Mouse (Mus musculus) hindbrain, embryonic 12.5 days (tissue): ENCODE data around the gene Gatm. TPM values are rescaled to one million over a fixed set of nuclear protein-coding genes. Genes with fewer than 3 reads are reported as not detected.

Experiments used
- ATAC-seq: fragments of 200-750 bp; cut with Nextera tagmentation; 2 replicates; pipeline ENCODE4 v1.8.0; 2017; ENCODE audit warnings: moderate TSS enrichment; ENCODE audit not compliant: low FRiP score
- H3K27ac ChIP-seq: fragments of 300-500 bp; sonication (generic); 2 replicates; pipeline ENCODE4 v1.5.1; 2016; ENCODE audit warnings: mild to moderate bottlenecking
- H3K27me3 ChIP-seq: fragments of 300-500 bp; sonication (generic); 2 replicates; pipeline ENCODE4 v1.6.1; 2016; ENCODE audit warnings: mild to moderate bottlenecking
- H3K36me3 ChIP-seq: fragments of 300-500 bp; sonication (generic); 2 replicates; pipeline ENCODE4 v1.6.1; 2016; ENCODE audit warnings: mild to moderate bottlenecking
- H3K4me1 ChIP-seq: fragments of 300-500 bp; sonication (generic); 2 replicates; pipeline ENCODE4 v1.6.1; 2016
- H3K4me2 ChIP-seq: fragments of 300-500 bp; sonication (generic); replicated peaks from 2 replicates; pipeline ENCODE4 v1.6.1; 2016; ENCODE audit warnings: mild to moderate bottlenecking
- H3K4me3 ChIP-seq: fragments of 300-500 bp; sonication (generic); 2 replicates; pipeline ENCODE4 v1.5.1; 2016; ENCODE audit warnings: mild to moderate bottlenecking
- H3K9ac ChIP-seq: fragments of 300-500 bp; sonication (generic); 2 replicates; pipeline ENCODE4 v1.6.1; 2016; ENCODE audit warnings: mild to moderate bottlenecking, moderate library complexity
- H3K9me3 ChIP-seq: fragments of 300-500 bp; sonication (generic); replicated peaks from 2 replicates; pipeline ENCODE4 v1.6.1; 2016; ENCODE audit warnings: mild to moderate bottlenecking
- WGBS: fragments of 180-500 bp; shearing (Covaris S2); methylation state at CpG from one replicate; pipeline ENCODE4 v1.1.7; 2016; 5-methylcytosine and 5-hydroxymethylcytosine counted together
- microRNA counts: library from miRNA; unstranded; fragments of <30 nt; microRNA quantifications from one replicate; lab custom pipeline; 2017
- microRNA-seq: library from miRNA; unstranded; fragments of <30 nt; microRNA quantifications from one replicate; pipeline ENCODE4, GENCODE M21; 2017
- polyA plus RNA-seq: library from polyadenylated mRNA; unstranded; fragments of >200 nt; fragmentation: Nextera tagmentation; extraction: Ambion mirVana; gene quantifications from 2 replicates; pipeline ENCODE4 v1.2.1, GENCODE M21; 2016

The Gatm gene
- polyA plus RNA-seq, 1 experiment from 2014 or later = 18.1 TPM

DNA sequence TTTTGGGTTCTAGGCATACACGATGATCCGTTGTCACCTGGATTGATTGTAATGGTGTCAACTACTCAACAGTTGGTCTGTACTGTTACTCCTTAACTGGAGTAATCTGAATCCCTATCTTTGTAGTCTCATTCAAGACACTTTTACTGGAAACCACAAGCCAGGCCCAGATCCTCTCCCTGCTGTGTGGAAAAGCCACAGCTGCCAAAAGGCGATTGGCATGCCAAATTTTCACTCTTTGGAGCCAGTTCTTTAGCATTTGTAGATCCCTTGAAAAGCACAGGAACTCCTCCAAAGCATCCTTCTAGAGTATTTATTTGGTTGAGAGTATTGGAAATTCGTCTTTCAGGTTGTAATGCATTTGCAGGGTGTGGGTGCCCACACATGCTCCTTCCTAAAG, 39.8 kb downstream of the Gatm start:
- no peak overlapping the region for H3K27ac ChIP-seq
- H3K9ac ChIP-seq = no peak overlapping the region
- no peaks in the 10 kb centered on the region for H3K27me3 ChIP-seq
- H3K9me3 ChIP-seq = no peaks in the 10 kb centered on the region
- no peaks in the 10 kb centered on the region for H3K4me1 ChIP-seq
- no peak overlapping the region for H3K4me3 ChIP-seq
- no peaks in the 10 kb centered on the region for H3K36me3 ChIP-seq
- 78% methylated on average over 4 of the region's 4 CpGs for WGBS
- ATAC-seq = no peak
- H3K4me2 ChIP-seq = no peak overlapping the region

DNA sequence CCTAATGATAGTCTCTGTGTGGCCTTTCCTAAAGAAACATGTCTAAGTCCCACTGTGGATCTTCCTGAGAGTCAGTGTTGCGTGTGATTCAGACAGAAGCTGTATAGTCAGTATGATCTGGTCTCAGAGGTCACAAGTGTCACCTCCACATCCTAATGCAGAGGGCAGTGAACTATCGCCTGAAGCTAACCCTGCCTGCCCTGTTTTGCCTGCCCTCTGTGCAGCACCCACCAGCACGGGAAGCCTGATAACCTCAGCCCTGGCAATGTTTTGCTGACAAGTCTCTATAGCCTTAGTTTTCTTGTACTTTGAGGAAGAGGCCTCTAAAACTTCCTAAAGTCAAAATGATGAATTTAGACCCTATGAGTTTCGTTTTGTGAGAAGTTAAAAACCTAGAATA, 40.7 kb downstream of the Gatm start:
- Histone ChIP-seq H3K27ac (no peak overlapping the region), H3K4me3 (no peak overlapping the region), H3K27me3 (no peaks in the 10 kb centered on the region), H3K9me3 (no peaks in the 10 kb centered on the region), H3K4me1 (no peaks in the 10 kb centered on the region), H3K36me3 (no peaks in the 10 kb centered on the region), H3K9ac (no peak overlapping the region), H3K4me2 (no peak overlapping the region)
- WGBS = 74% methylated on average over 4 of the region's 4 CpGs
- ATAC-seq = no peak

GRCm38 (mm10) chr2:122569439-122569838, 41.7 kb downstream of the Gatm start:
- no peaks in the 10 kb centered on the region for H3K36me3 ChIP-seq
- WGBS = 13% methylated on average over 3 of the region's 3 CpGs
- no peaks in the 10 kb centered on the region for H3K4me1 ChIP-seq
- H3K27ac ChIP-seq = no peak overlapping the region
- H3K4me3 ChIP-seq = no peak overlapping the region
- no peak overlapping the region for H3K9ac ChIP-seq
- no peaks in the 10 kb centered on the region for H3K9me3 ChIP-seq
- ATAC-seq = no peak
- H3K27me3 ChIP-seq = no peaks in the 10 kb centered on the region
- no peak overlapping the region for H3K4me2 ChIP-seq

DNA sequence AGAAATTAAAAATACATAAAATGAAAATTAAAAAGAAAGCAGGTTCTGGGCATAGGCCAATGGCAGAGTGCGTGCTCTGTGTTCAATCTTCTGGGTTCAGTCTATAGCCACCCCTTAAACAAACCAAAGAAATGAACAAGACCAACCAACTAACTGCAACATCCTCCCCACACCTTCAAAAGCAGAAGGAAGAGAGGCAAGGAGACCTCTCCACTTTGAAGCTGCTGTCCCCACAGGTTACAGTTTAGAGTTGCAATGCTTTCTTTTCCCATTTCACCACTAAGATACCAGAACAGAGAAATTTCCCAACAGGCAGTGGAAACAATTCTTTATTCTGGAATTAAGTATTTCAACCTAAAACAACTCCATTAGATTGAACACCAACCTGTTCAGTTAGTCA, 48.9 kb downstream of the Gatm start:
- Histone ChIP-seq H3K27ac (no peak overlapping the region), H3K36me3 (no peaks in the 10 kb centered on the region), H3K9me3 (no peaks in the 10 kb centered on the region), H3K4me1 (no peaks in the 10 kb centered on the region), H3K27me3 (no peaks in the 10 kb centered on the region), H3K4me3 (no peak overlapping the region), H3K9ac (no peak overlapping the region), H3K4me2 (no peak overlapping the region)
- WGBS = 93% methylated on average over 1 of the region's 1 CpGs
- no peak for ATAC-seq

- Histone ChIP-seq H3K27ac (no peak overlapping the region), H3K4me2 (no peak overlapping the region), H3K9me3 (no peaks in the 10 kb centered on the region), H3K4me3 (no peak overlapping the region), H3K36me3 (no peaks in the 10 kb centered on the region), H3K27me3 (no peaks in the 10 kb centered on the region), H3K9ac (no peak overlapping the region), H3K4me1 (no peaks in the 10 kb centered on the region)
- no peak for ATAC-seq
- WGBS = 95% methylated on average over 5 of the region's 5 CpGs
These were observed 49.9 kb downstream of the Gatm start for GRCm38 (mm10) chr2:122561221-122561620.

DNA sequence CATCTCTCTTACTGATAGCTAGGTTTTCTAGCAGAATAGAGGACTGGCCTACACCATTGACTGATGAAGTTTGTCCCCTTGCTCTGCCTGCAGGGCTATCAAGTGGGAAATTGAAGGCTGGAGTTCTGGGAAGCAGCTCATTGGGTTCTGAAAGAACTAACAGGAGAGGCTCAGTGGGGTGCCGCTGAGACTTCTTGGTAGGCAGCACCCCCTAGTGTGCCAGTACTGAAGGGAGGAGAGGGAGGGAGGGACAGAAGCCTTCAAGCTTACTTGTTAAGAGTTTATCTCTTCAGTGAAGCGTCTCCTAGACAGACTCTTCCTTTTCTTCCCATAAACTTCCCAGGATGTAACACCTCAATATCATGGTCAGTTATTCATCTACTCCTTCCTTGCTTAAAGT, 52.8 kb downstream of the Gatm start:
- Histone ChIP-seq H3K27me3 (no peaks in the 10 kb centered on the region), H3K4me2 (no peak overlapping the region), H3K4me1 (no peaks in the 10 kb centered on the region), H3K4me3 (no peak overlapping the region), H3K27ac (no peak overlapping the region), H3K36me3 (no peaks in the 10 kb centered on the region), H3K9ac (no peak overlapping the region), H3K9me3 (no peaks in the 10 kb centered on the region)
- WGBS = 23% methylated on average over 2 of the region's 2 CpGs
- no peak for ATAC-seq

MicroRNAs encoded within 50 kb of the gene (microRNA counts, 519-probe panel; counts per million panel counts)
- microRNA mmu-miR-147 (lab: Ali Mortazavi, UCI) = 470 counts per million, percentile 58 among the panel's probes with 10 or more counts

Small RNA genes lying within 50 kb of the gene (microRNA-seq; reads per million reads assigned to microRNA genes)
- 11.7 reads per million, percentile 22 among the genes with 10 or more reads in this experiment for gene Mir147

Other genes starting within 250 kb of the Gatm start
- gene Shf, start 242.1 kb downstream of the Gatm start, polyA plus RNA-seq = 9.1 and 10.7 TPM in 2 replicates
- 0.10 and 0.15 TPM in 2 replicates for gene Slc28a2, start 184.8 kb downstream of the Gatm start, polyA plus RNA-seq
- not detected in 2 replicates for gene Gm14085, start 126.4 kb downstream of the Gatm start, polyA plus RNA-seq
- 0.34 and 0.84 TPM in 2 replicates for gene AA467197, start 25.7 kb upstream of the Gatm start, polyA plus RNA-seq
- 11.8 and 12.8 TPM in 2 replicates for gene Slc30a4, start 91.4 kb upstream of the Gatm start, polyA plus RNA-seq
- gene Bloc1s6, start 127.2 kb upstream of the Gatm start, polyA plus RNA-seq = 71.8 and 73.9 TPM in 2 replicates
- 3.1 and 3.8 TPM in 2 replicates for gene Sqor, start 153.9 kb upstream of the Gatm start, polyA plus RNA-seq